Mouse (Mus musculus): ENCODE measurements around the gene Rxra. TPM values are rescaled to one million over a fixed set of nuclear protein-coding genes. Genes with fewer than 3 reads are reported as not detected.
A peak's percentile ranks its signal among the peaks of the same experiment; 100 is the strongest.

Rxra gene
- 40.6 and 44.9 TPM in 2 replicates for polyA plus RNA-seq (2012; rRNA removed)

DNA sequence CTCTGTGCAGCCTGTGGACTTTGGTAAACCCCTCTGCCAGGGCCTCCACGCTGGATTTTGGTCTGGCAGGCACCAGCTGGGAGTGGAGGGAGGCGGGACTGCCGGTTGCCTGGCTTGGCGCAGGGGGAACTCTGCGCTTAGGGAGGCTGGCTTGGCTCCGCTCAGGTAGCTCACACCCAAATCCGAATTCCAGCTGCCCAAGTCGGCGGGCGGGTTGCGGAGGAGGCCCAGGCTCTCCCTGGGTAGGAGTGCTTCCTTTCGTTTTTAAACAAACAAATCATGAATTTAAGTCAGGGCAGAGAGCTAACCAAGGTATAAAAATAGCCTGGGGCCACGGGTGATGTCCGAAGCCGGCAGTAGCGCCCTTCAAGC lies at the start of gene Rxra:
TSS of gene Rxra (plus strand) at position 335 of the 372 bp plus-strand sequence.
- Histone ChIP-seq H3K27me3 (ENCODE audit: control insufficient read depth, insufficient read depth, low read length) (peaks cover 3% of the 10 kb centered on the region; the same call in 1 of the 2 replicates), H3K4me3 (ENCODE audit: extremely low read depth, insufficient read depth, insufficient read length) (peak within 1 kb of the TSS; percentile 68), H3K4me1 (ENCODE audit: control insufficient read depth, insufficient read depth, insufficient read length) (no peaks in the 10 kb centered on the region; the same call in 1 of the 2 replicates), H3K36me3 (ENCODE audit: control insufficient read depth, insufficient read depth, low read length) (no peaks in the 10 kb centered on the region), H3K27ac (ENCODE audit: insufficient read depth, low read length) (peak within 1 kb of the TSS; percentile 58)
- no peak for DNase-seq (ENCODE audit: low read depth in 1 of 2, low spot score in 2 of 2)
- TF ChIP-seq POLR2A (IDR thresholded peaks at IDR 0.05; ENCODE audit: low read depth, low read length), result no peak
- no peak for TF ChIP-seq CTCF (IDR thresholded peaks at IDR 0.05; ENCODE audit: extremely low read depth, insufficient read depth, insufficient read length, insufficient replicate concordance)
- WGBS, result 37% methylated on average over 16 of the region's 16 CpGs

DNA sequence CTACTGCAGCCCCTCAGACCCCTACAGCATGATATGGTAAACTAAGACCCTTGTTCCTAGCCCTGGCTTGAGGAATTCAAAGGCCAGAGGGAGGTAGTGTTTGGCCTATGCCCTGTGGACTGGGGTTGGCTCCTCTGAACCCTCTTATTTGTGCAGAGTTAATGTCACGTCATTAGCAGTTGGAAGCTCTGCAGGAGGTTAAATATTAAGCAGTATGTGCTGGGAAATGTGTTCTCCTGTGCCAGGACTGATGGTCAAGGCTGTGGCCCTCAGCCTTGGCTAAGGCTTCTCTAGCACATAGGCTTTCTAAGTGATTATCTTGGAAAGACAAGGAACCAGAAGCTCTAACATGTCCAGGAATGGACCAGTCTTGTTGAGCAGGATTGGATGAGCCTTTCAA lies 49.6 kb upstream of the Rxra start:
- no peaks in the 10 kb centered on the region for H3K4me1 ChIP-seq (ENCODE audit: control insufficient read depth, insufficient read depth, insufficient read length)
- no peak for DNase-seq (ENCODE audit: low read depth in 1 of 2, low spot score in 2 of 2)
- H3K4me3 ChIP-seq (ENCODE audit: extremely low read depth, insufficient read depth, insufficient read length), result no peak overlapping the region
- WGBS, result 76% methylated on average over 1 of the region's 1 CpGs
- H3K27ac ChIP-seq (ENCODE audit: insufficient read depth, low read length), result no peak overlapping the region
- TF ChIP-seq CTCF (IDR thresholded peaks at IDR 0.05; ENCODE audit: extremely low read depth, insufficient read depth, insufficient read length, insufficient replicate concordance) (no peak), POLR2A (IDR thresholded peaks at IDR 0.05; ENCODE audit: low read depth, low read length) (no peak)
- H3K36me3 ChIP-seq (ENCODE audit: control insufficient read depth, insufficient read depth, low read length), result no peaks in the 10 kb centered on the region
- no peaks in the 10 kb centered on the region for H3K27me3 ChIP-seq (ENCODE audit: control insufficient read depth, insufficient read depth, low read length)

DNA sequence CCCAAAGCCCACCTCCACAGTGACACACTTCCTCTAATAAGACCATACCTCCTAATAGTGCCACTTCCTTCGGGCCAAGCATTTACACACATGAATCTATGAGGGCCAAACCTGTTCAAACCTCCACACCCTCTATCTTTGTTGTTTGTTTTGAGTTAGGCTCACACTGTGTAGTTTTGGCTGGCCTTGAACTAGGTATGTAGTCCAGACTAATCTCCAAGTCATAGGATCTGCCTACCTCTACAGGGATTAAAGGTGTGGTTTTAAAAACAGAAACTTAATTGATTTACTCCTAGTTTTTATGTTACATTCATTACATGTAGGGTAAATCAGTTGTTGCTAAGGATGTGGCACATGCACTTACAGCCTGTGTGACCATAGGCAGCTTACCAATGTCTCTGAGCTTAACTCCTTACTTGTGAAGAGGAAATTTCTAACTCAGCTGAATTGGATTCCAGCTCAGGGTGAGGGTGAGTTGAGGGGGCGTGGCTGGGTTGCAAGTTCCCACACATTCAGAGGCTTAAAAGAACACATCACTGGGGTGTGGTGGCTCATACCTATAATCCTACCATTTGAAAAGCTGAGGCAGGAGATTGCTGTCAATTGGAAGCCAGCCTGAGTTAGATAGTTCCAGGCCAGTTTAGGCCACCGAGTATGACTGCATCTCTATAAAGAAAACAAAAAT lies 45.5 kb upstream of the Rxra start:
- Histone ChIP-seq H3K4me1 (ENCODE audit: control insufficient read depth, insufficient read depth, insufficient read length) (no peaks in the 10 kb centered on the region), H3K27me3 (ENCODE audit: control insufficient read depth, insufficient read depth, low read length) (no peaks in the 10 kb centered on the region), H3K36me3 (ENCODE audit: control insufficient read depth, insufficient read depth, low read length) (no peaks in the 10 kb centered on the region), H3K27ac (ENCODE audit: insufficient read depth, low read length) (no peak overlapping the region), H3K4me3 (ENCODE audit: extremely low read depth, insufficient read depth, insufficient read length) (no peak overlapping the region)
- TF ChIP-seq CTCF (IDR thresholded peaks at IDR 0.05; ENCODE audit: extremely low read depth, insufficient read depth, insufficient read length, insufficient replicate concordance), result no peak
- TF ChIP-seq POLR2A (IDR thresholded peaks at IDR 0.05; ENCODE audit: low read depth, low read length), result no peak
- DNase-seq (ENCODE audit: low read depth in 1 of 2, low spot score in 2 of 2), result no peak
- 88% methylated on average over 3 of the region's 3 CpGs for WGBS

DNA sequence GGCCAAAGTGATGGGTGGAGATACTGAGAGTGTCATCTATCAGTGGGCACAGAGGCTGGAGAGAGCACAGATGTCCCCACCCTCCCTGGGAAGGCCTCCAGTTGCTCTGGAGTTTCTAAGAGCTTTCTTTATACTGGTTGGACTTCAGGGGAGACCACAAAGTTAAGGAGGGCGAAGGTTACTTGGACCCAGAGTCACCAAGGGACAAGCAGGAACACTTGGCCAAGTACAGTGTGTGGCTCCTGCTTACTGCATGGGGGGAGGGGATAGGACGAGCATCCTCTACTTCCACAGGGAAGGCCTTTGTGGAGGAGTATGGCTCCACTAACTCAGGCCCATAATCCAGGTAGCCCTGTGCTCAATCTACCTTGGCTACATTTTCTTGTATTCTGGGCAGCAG lies 42.8 kb upstream of the Rxra start:
- Histone ChIP-seq H3K27me3 (ENCODE audit: control insufficient read depth, insufficient read depth, low read length) (no peaks in the 10 kb centered on the region), H3K4me3 (ENCODE audit: extremely low read depth, insufficient read depth, insufficient read length) (no peak overlapping the region), H3K36me3 (ENCODE audit: control insufficient read depth, insufficient read depth, low read length) (no peaks in the 10 kb centered on the region), H3K4me1 (ENCODE audit: control insufficient read depth, insufficient read depth, insufficient read length) (no peaks in the 10 kb centered on the region), H3K27ac (ENCODE audit: insufficient read depth, low read length) (no peak overlapping the region)
- WGBS, result 79% methylated on average over 2 of the region's 2 CpGs
- TF ChIP-seq POLR2A (IDR thresholded peaks at IDR 0.05; ENCODE audit: low read depth, low read length), result no peak
- no peak for TF ChIP-seq CTCF (IDR thresholded peaks at IDR 0.05; ENCODE audit: extremely low read depth, insufficient read depth, insufficient read length, insufficient replicate concordance)
- DNase-seq (ENCODE audit: low read depth in 1 of 2, low spot score in 2 of 2), result no peak

DNA sequence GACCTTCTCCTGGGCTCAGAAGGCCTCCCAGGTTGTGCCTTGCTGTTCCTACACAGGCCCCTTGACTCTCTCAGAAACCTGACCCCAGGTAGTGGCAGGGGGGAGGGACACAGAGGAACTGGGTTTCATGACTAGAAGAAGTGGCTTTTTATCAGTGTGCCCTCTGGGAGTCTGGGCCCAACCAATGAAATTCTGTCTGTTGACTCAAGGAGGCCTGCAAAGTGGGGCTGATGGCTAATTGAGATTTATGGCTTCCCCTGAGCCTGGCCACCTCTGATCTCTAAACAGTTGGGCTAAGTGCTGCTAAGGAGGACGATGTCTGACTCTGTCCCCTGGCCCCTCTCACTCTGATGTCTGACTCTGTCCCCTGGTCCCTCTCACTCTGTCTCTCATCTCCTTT lies 42.2 kb upstream of the Rxra start:
- DNase-seq (ENCODE audit: low read depth in 1 of 2, low spot score in 2 of 2), result no peak
- 55% methylated on average over 1 of the region's 1 CpGs for WGBS

DNA sequence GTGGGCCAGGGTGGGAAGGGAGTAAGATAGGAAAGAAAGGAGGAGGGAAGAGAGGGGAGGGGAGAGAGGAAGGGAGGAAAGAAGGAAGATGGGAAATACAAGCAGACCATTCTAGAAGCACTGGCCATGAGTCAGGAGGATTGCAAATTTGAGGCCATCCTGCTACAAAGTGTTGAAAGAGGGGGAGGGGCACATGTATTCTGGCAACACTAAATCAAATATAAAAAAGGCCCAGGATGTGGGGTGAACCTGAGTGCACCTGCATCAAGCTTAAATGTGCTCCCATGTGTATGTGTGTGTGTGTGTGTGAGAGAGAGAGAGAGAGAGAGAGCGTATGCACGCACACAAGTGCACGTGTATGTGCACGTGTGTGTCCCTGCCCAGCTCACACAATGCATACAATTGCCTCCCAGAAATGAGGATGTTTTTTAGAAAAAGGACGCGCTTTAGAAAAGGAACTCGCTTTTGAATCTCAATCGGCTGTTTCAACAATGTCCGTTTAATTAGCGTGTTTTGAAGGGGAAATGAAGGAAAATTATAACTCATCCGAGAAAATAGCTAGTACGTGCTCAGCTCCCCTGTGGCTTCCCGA lies 41.0 kb upstream of the Rxra start:
- 90% methylated on average over 13 of the region's 13 CpGs for WGBS
- Histone ChIP-seq H3K4me1 (ENCODE audit: control insufficient read depth, insufficient read depth, insufficient read length) (no peaks in the 10 kb centered on the region), H3K27me3 (ENCODE audit: control insufficient read depth, insufficient read depth, low read length) (no peaks in the 10 kb centered on the region), H3K36me3 (ENCODE audit: control insufficient read depth, insufficient read depth, low read length) (no peaks in the 10 kb centered on the region), H3K4me3 (ENCODE audit: extremely low read depth, insufficient read depth, insufficient read length) (no peak overlapping the region), H3K27ac (ENCODE audit: insufficient read depth, low read length) (no peak overlapping the region)
- TF ChIP-seq POLR2A (IDR thresholded peaks at IDR 0.05; ENCODE audit: low read depth, low read length) (no peak), CTCF (IDR thresholded peaks at IDR 0.05; ENCODE audit: extremely low read depth, insufficient read depth, insufficient read length, insufficient replicate concordance) (no peak)
- no peak for DNase-seq (ENCODE audit: low read depth in 1 of 2, low spot score in 2 of 2)

More for the DNA sequence above, 42.2 kb upstream of the Rxra start:
- Histone ChIP-seq H3K4me3 (ENCODE audit: extremely low read depth, insufficient read depth, insufficient read length) (no peak overlapping the region), H3K27ac (ENCODE audit: insufficient read depth, low read length) (no peak overlapping the region), H3K36me3 (ENCODE audit: control insufficient read depth, insufficient read depth, low read length) (no peaks in the 10 kb centered on the region), H3K4me1 (ENCODE audit: control insufficient read depth, insufficient read depth, insufficient read length) (no peaks in the 10 kb centered on the region), H3K27me3 (ENCODE audit: control insufficient read depth, insufficient read depth, low read length) (no peaks in the 10 kb centered on the region)
- no peak for TF ChIP-seq CTCF (IDR thresholded peaks at IDR 0.05; ENCODE audit: extremely low read depth, insufficient read depth, insufficient read length, insufficient replicate concordance)
- TF ChIP-seq POLR2A (IDR thresholded peaks at IDR 0.05; ENCODE audit: low read depth, low read length), result no peak

DNA sequence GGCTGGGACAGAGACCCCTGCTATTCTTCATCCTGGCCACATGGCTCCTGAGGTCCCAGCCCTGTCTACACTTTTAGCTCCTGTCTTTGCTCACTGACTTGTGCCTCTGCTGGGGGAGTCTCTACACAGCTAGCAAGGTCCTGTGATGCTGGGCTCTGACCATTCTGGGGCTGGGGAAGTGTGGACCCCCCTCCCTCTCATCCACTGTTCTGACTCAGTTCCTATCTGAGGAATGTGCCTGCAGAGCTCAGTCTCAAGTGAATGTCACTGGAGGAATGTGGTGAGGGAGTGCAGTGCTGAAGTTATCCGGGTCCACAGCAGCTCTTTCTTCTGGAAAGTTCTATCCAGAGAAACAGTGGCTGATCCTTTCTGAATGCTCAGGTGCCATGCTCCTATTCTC lies 39.4 kb upstream of the Rxra start:
- no peak overlapping the region for H3K27ac ChIP-seq (ENCODE audit: insufficient read depth, low read length)
- no peaks in the 10 kb centered on the region for H3K4me1 ChIP-seq (ENCODE audit: control insufficient read depth, insufficient read depth, insufficient read length)
- DNase-seq (ENCODE audit: low read depth in 1 of 2, low spot score in 2 of 2), result no peak
- 69% methylated on average over 1 of the region's 1 CpGs for WGBS
- no peaks in the 10 kb centered on the region for H3K27me3 ChIP-seq (ENCODE audit: control insufficient read depth, insufficient read depth, low read length)
- no peaks in the 10 kb centered on the region for H3K36me3 ChIP-seq (ENCODE audit: control insufficient read depth, insufficient read depth, low read length)
- TF ChIP-seq CTCF (IDR thresholded peaks at IDR 0.05; ENCODE audit: extremely low read depth, insufficient read depth, insufficient read length, insufficient replicate concordance) (no peak), POLR2A (IDR thresholded peaks at IDR 0.05; ENCODE audit: low read depth, low read length) (no peak)
- H3K4me3 ChIP-seq (ENCODE audit: extremely low read depth, insufficient read depth, insufficient read length), result no peak overlapping the region

Data from spleen, adult 2 months (tissue).